Comparison of ENCODE assay signal across 18 mouse cellular contexts in the genomic region with DNA sequence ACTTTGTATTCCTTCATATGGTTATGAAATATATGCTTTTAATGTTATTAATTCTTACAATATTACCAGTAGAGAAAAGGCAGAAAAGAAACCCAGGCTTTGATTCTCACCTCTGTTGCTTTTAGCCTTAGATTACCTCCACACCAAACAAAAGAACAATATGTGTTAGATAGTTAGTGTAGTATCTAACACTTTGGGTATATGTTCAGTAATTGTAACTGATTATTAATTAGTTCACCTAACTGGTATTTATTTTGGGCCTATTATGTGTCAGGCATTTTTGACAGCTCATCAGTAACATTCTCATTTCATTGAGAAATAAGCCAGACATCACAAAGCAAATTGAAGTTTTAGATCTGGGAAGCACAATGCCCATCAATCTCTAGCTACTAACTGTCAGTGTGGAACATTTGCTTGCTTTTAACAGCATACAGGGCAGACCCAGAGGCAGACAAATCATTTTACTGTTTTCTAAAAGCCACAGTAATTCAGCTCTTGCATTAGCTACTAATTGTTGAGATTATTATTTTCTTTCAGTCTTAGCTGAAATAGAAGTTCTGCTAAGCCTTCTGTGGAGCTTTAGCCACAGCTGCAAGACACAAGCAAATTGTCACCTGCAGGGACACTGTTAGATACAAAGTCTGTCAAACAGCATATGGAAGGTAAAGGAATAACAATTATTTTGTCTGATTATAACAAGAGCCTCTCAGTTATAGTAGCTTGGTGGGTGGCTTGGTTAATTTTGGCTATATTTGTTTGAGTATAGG.
DNase-seq lines count a peak whose midpoint lies in the region; ATAC-seq and TF ChIP-seq lines count a peak whose summit lies in the region.
"Had no signal": no experiment of that assay in that cellular context is flagged by ENCODE, and none has a peak within 500 bp of the region (broad histone marks: within the 10 kb centered on the region; RNA-seq: fewer than 3 reads in every experiment).

No protein-coding gene starts in this region.

- no peaks in the 10 kb centered on the region for H3K9me3 ChIP-seq in forebrain, embryonic 12.5 days
- no peaks in the 10 kb centered on the region for H3K9me3 ChIP-seq in hindbrain, embryonic 12.5 days (replicated peaks)
- H3K9me3 ChIP-seq in midbrain, embryonic 15.5 days = no peaks in the 10 kb centered on the region
- H3K9me3 ChIP-seq: embryonic facial prominence, embryonic 15.5 days; limb, embryonic 15.5 days had no signal

- H3K27ac ChIP-seq in layer of hippocampus, adult 2 months = 0 out of 2 replicates have a peak overlapping the region, but pooled peaks have one; percentile 15
- peak overlapping the region; percentile 36; the same call in 1 of the 2 replicates for H3K27ac ChIP-seq in forebrain, embryonic 12.5 days
- peak overlapping the region; percentile 60; the same call in 1 of the 2 replicates for H3K27ac ChIP-seq in hindbrain, embryonic 12.5 days
- H3K27ac ChIP-seq in midbrain, embryonic 15.5 days = peak overlapping the region; percentile 59
- H3K27ac ChIP-seq: embryonic facial prominence, embryonic 15.5 days; limb, embryonic 15.5 days had no signal

- ATAC-seq in forebrain, embryonic 12.5 days (ENCODE audit: low FRiP score) = peak; percentile 75
- ATAC-seq in hindbrain, embryonic 12.5 days (ENCODE audit: low FRiP score) = peak; percentile 76
- peak; percentile 81 for ATAC-seq in midbrain, embryonic 15.5 days (replicated peaks)
- ATAC-seq in activated CD4-positive, CD25-positive, alpha-beta regulatory T cell, adult 4 months = no peak
- ATAC-seq: intestine, embryonic 16.5 days; liver, postnatal 0 days had no signal

- TF ChIP-seq CTCF in layer of hippocampus, adult 2 months (conservative IDR thresholded peaks at IDR 0.05) = no peak

- H3K4me3 ChIP-seq in layer of hippocampus, adult 2 months = no peak overlapping the region
- no peak overlapping the region for H3K4me3 ChIP-seq in forebrain, embryonic 12.5 days (replicated peaks)
- H3K4me3 ChIP-seq in hindbrain, embryonic 12.5 days = no peak overlapping the region
- no peak overlapping the region for H3K4me3 ChIP-seq in midbrain, embryonic 15.5 days
- H3K4me3 ChIP-seq: embryonic facial prominence, embryonic 15.5 days; limb, embryonic 15.5 days had no signal

- H3K27me3 ChIP-seq in forebrain, embryonic 12.5 days = no peaks in the 10 kb centered on the region
- H3K27me3 ChIP-seq in hindbrain, embryonic 12.5 days = no peaks in the 10 kb centered on the region
- no peaks in the 10 kb centered on the region for H3K27me3 ChIP-seq in midbrain, embryonic 15.5 days (replicated peaks)
- H3K27me3 ChIP-seq: embryonic facial prominence, embryonic 15.5 days; limb, embryonic 15.5 days had no signal

- H3K4me1 ChIP-seq in forebrain, embryonic 12.5 days = peaks cover 8% of the 10 kb centered on the region
- peaks cover 8% of the 10 kb centered on the region; the same call in 1 of the 2 replicates for H3K4me1 ChIP-seq in hindbrain, embryonic 12.5 days
- peaks cover 11% of the 10 kb centered on the region for H3K4me1 ChIP-seq in midbrain, embryonic 15.5 days
- H3K4me1 ChIP-seq: embryonic facial prominence, embryonic 15.5 days; limb, embryonic 15.5 days had no signal

- H3K36me3 ChIP-seq in forebrain, embryonic 12.5 days (replicated peaks) = no peaks in the 10 kb centered on the region
- no peaks in the 10 kb centered on the region for H3K36me3 ChIP-seq in hindbrain, embryonic 12.5 days
- H3K36me3 ChIP-seq in midbrain, embryonic 15.5 days (replicated peaks) = no peaks in the 10 kb centered on the region
- H3K36me3 ChIP-seq: embryonic facial prominence, embryonic 15.5 days; limb, embryonic 15.5 days had no signal

- H3K9ac ChIP-seq in forebrain, embryonic 12.5 days = no peak overlapping the region
- no peak overlapping the region for H3K9ac ChIP-seq in hindbrain, embryonic 12.5 days
- H3K9ac ChIP-seq in midbrain, embryonic 15.5 days = no peak overlapping the region
- H3K9ac ChIP-seq: embryonic facial prominence, embryonic 15.5 days; limb, embryonic 15.5 days; liver, postnatal 0 days had no signal

- no peak overlapping the region for H3K4me2 ChIP-seq in forebrain, embryonic 12.5 days
- H3K4me2 ChIP-seq in hindbrain, embryonic 12.5 days (replicated peaks) = no peak overlapping the region
- no peak overlapping the region for H3K4me2 ChIP-seq in midbrain, embryonic 15.5 days
- H3K4me2 ChIP-seq: embryonic facial prominence, embryonic 15.5 days; heart, embryonic 11.5 days; limb, embryonic 15.5 days had no signal

- DNase-seq in layer of hippocampus, adult 2 months (ENCODE audit: low spot score in 2 of 2) = no peak
- no peak for DNase-seq in layer of hippocampus, postnatal 36 days
- DNase-seq in spleen, adult 18-20 months = no peak
- no peak for DNase-seq in embryo, embryonic 11 days
- DNase-seq: cerebellum, adult 18-20 months; gastrocnemius, postnatal 36 days; kidney, postnatal 10 days; liver, postnatal 0 days; lung, postnatal 36 days; thymus, postnatal 36 days had no signal
